Mouse (Mus musculus) liver, embryonic 14.5 days (tissue): ENCODE measurements at regions not wholly inside any gene's neighbourhood (a gene's known extent, or its start where the extent isn't known, plus 50 kb on each side); places are given as distances from the start of the nearest gene placed in this dataset.

Source experiments
- CTCF ChIP-seq: IDR thresholded peaks from 2 replicates; pipeline ENCODE4 v1.5.1; 2016; ENCODE audit warnings: antibody characterized with exemption, low read depth, control low read depth
- EP300 ChIP-seq: IDR thresholded peaks from 2 replicates; pipeline ENCODE4 v1.6.1; 2016; ENCODE audit warnings: antibody characterized with exemption, low read depth

DNA sequence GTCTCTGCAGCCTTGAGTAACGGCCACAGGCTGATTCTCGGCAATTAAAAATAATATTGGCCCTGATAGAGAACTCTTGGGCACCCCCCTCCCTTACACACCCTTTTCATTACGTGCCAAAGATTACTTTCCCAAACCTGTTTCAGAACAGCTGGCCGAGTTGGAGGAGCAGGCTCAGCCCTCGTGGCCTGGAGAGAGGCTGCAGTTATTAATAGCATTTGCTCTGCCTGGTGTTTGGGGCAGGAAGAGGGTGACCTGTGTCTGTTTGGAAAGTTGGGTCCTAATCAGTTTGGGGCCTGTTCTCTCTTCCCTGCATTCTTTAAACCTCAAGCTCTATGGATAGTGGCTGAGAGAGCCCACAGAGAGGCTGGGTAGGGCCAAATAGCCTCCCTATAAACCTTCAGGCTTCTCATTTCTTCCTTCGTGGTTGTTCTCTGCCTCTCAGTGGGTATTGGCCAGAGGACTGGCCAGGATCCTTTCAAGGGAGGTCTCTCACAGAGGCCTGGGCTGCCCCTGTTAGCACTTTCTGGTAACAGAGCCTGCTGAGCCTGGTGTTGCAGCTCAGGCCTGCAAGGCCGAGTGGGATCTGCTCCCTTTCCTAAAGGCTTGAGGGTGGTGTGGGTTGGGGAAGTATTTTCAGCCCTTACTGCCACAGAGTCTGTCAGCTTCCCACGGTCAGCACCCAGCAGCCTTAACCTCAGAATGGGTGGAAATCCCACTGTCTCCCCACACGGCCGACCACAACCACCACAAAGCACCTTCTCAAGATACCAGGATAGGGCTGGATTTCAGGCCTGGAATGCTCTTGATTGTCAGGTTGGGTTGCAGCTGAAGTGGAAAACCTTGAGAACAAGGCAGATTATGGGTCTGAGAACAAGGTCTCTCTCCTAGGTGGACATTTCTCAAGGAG, 206.7 kb downstream of the Zfp36l1 start:
- no peak for TF ChIP-seq EP300
- no peak for TF ChIP-seq CTCF
